Mouse (Mus musculus): ENCODE data around the gene Rtl9.

The Rtl9 gene

GRCm38 (mm10) chrX:143099044-143099754 lies at the start of gene Rtl9:
Gene Rtl9 (plus strand): TSS chrX:143099594.
- DNase-seq: peak; percentile 10

DNA sequence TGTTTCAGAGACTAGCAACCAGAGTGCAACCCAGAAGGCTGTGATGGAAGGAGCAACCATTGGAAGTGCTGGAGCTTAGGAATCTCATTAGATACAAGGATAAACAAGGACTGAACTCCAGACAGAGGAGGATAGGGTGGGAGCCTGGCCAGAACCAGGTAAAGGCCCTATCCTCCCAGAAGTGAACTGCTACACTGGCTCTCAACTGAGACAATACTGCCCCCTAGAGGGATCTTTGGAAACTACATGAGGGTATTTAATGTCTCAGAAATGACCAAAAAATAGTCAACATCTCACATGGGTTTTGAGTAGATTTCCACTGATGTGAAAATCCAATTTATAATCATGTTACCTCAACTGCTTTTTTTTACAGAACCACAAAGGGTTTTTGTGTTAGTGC lies 47.9 kb upstream of the Rtl9 start:
- peak; percentile 59 for DNase-seq

DNA sequence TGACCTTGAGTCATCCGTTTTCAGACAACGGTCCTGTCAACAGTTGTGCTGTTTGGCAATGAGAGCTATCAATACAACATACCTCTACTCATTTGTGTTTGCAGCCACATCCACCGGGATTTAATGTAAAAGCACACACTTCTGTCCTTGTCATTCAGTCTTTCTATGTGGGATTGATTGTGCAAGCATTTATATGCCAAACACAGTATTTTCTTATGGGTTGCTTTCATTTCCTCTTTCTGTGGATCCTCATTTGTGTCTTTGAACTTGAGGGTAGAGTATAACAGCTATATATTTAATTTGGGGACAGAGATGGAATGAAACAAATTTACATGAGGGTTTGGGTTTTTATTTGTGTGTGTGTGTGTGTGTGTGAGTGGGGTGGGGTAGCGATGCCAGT lies 47.5 kb upstream of the Rtl9 start:
- DNase-seq: no peak

- peak; percentile 56 for DNase-seq
Measured at GRCm38 (mm10) chrX:143058829-143059228, 40.6 kb upstream of the Rtl9 start.

DNA sequence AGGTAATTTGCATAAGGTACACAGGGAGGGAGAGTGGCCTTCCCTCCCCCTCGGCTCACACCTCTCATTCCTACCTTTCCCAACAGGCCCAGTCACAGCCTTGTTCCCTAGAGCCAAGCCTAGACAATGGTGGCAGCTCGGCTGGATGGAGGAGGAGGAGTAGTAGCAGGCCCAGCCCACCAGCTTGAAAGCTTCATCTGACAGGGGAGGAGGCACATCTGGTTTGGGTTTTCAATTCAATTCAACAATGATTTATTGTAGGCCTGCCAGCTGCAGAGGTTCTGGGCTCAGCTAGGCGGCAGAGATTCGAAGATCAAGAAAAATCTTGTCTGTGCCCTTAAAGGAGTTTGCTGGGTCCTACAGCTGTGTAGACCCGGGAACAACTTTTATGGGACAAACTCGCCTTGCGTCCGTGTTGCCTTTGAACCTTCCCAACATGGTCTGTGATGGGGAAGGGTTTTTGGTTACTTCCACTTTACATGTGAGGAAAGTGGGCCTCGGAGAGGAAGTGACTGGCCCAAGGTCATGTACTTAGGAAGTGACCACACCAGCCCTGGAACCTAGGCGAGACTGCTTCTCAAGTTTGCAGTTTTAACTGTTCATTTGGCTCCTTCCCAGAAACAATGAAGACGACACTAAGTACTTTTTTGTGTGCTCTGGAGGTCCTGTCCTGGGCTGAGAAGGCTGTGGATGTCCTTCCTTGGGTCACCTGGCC lies 36.6 kb upstream of the Rtl9 start:
- DNase-seq: no peak

DNA sequence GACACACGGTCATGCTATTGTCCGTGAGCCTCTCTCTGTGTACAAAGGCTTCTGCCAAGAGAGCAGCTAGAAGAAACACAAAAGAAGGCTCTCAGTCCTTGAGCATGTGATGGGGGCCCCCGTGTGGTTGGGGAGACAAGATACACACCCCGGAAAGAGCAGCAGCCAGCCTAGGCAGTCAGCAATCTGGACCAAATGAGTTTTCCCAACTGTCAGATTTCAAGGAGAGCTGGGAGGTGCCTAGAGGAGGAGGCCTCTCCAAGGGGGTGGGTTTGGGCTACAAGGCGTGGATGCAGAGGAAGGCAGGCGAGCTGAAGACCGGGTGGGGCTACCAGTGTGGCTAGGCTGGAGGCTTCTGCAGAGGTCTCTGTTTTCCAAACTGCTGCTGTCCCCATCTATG lies 35.6 kb upstream of the Rtl9 start:
- DNase-seq: no peak

DNA sequence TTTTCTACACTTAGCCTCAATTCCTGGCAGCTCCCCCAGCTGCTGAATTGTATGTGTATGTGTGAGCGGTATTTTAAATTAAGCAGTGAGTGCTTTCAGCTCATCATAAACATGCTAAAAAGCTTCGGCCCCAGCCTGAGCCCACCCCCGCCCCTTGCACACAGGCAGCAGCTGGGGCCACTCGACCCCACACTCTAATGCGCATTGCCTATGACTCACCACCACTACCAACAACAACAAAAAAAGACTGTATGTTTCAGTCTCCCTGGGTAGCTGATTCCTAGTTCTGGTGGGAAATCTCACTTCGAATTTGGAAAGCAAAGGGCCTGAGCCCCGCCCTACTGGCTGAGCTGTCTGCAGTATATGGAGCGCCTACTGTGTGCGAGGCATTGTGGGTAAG lies 35.1 kb upstream of the Rtl9 start:
- DNase-seq: no peak

- DNase-seq: peak; percentile 19
Measured at GRCm38 (mm10) chrX:143066320-143067114, 32.9 kb upstream of the Rtl9 start.

GRCm38 (mm10) chrX:143067115-143067514 lies 32.3 kb upstream of the Rtl9 start:
- peak; percentile 59 for DNase-seq

- DNase-seq: peak; percentile 14
Measured at GRCm38 (mm10) chrX:143067576-143067975, 31.8 kb upstream of the Rtl9 start.

- DNase-seq: no peak
Measured at GRCm38 (mm10) chrX:143080458-143081336, 18.7 kb upstream of the Rtl9 start.

- peak; percentile 64 for DNase-seq
Measured at GRCm38 (mm10) chrX:143082732-143083131, 16.7 kb upstream of the Rtl9 start.

GRCm38 (mm10) chrX:143088225-143088624 lies 11.2 kb upstream of the Rtl9 start:
- DNase-seq: no peak

DNA sequence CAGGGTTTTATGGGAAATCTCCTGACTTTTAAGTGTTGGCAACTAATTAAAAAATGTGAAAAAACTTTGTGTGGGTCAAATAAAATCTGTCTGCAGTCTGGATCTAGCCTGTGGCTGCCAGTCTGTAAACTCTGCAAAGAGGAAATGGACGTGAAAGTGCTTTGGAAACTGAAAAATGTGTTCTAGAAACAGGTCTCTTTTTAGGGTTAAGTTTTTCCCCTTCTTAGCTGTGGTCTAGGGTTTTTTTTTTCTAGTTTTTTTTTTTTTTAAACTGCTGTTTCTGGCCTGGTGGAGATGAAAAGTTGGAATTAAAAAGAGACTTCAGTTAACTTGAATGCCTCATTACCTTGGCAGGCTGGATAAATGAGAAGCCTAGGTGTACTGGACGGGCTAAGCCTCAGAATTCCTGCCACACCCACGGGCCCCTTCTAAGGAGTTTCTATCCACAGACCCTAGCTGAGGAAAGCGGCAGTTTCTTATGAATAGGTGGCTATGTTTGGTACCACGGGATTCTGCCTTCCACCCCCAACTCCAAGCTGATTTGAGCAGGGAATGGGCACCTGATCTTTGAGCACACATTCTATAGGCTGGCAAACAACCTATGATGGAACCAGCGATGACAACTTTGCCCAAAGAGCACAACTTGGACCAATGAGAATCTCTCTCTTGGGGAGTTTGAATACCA lies 8.3 kb upstream of the Rtl9 start:
- no peak for DNase-seq

GRCm38 (mm10) chrX:143097551-143097950 lies 1.8 kb upstream of the Rtl9 start:
- no peak for DNase-seq

DNA sequence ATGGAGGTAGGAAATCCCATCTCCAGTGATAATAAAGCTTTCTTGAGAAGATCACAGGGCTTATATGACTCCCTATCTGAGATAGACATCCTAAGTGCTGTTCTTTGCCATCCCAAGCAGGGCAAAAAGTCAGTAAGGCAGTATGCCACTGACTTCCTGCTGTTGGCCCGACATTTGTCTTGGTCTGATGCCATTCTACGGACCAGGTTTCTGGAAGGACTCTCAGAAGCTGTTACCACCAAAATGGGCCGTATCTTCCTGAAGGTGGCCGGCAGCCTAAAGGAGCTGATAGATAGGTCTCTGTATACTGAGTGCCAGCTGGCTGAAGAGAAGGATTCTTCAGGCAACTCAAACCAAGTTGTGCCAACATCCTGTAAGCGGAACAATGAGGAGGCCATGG lies 3.8 kb downstream of the Rtl9 start:
- no peak for DNase-seq

DNA sequence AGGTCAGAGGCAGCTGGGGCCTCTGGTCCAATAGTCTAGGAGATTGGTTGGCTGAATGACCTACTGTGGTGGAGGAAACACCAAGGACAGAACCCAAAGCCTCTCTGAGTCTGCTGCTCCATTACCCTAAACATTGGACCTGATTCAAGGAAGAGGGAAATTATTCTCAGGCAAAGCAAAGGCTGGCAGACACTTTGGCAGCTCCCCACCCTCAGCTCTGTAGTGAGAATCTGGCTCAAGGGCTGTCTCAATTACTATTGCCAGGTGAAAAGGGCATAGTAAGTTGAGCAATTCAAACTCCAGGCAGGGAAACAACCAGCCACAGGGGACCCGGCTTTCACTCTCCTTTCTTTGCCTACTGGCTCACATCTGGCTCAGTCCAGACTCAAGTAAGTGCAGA lies 6.5 kb downstream of the Rtl9 start:
- DNase-seq: no peak

GRCm38 (mm10) chrX:143112546-143112945 lies 13.2 kb downstream of the Rtl9 start:
- no peak for DNase-seq

Measured in cerebellum, adult 9-10 months (tissue).